Mouse (Mus musculus) urinary bladder, postnatal 4 days (tissue): ENCODE data around the gene Atp2b1.
"Not testable (repeated sequence)": the region's sequence is repeated elsewhere in the genome, so short reads cannot be mapped to it uniquely, and the experiment has no call there.

ENCODE experiments used
- DNase-seq, 2 experiments: peaks; one replicate each; pipeline ENCODE4 v3.0.0; 2021 to 2022; ENCODE audit warnings: low spot score in 2 of 2

The Atp2b1 gene

DNA sequence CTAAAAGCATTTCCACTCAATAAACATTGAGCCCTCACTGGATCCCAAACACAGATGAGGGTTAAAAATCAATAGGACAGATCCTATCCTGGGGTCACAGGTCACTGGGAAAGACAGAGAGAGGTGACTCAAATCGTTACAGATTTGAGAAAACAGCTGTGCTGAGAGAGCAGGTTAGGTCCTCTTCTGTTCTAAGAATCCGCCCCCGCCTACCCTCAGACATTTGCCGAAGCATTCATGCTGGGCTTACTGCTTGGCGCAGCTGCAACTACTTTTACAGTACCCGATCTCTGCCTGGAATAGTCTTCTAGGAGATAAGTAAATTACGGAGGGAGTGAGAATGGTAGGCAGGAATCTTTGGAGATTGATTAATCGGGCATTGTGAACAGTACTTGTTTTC lies 47.9 kb downstream of the Atp2b1 start:
- DNase-seq = no peak

DNA sequence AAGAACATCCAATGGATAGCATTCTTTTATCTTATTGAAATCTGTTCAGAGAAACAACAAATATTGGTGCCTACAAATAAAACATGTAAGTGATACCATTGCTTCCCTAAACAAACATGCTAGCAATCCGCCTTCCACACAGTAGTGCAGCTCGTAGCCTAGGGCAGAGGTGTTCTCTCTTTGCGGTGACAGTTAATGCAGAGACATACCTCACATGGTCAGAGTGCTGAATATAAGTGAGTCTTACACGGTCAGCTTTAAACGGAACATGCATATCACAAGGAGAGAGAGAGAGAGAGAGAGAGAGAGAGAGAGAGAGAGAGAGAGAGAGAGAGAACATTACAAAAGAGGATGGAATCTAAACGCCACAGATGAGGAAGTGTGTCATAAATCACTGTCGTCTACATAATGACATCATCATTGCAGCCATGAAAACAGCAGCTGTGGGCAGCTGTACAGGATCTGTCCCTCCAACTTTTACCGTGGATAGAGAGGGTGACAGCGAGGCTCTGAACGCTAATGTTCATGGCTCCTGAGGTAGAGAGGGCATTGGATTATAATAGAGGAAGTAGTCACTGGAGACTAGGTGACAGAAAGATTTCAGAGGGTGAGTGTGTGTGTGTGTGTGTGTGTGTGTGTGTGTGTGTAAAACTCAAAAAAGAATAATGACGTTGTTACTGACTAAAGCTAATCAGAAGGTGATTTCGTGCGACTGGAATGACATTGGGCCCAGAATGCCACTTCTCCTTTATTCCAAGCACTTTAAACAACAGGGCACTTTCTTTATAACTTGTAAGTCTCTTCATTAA lies 52.4 kb downstream of the Atp2b1 start:
- no peak for DNase-seq

- DNase-seq = no peak
Measured at GRCm38 (mm10) chr10:98967240-98967891, 53.2 kb downstream of the Atp2b1 start.

DNA sequence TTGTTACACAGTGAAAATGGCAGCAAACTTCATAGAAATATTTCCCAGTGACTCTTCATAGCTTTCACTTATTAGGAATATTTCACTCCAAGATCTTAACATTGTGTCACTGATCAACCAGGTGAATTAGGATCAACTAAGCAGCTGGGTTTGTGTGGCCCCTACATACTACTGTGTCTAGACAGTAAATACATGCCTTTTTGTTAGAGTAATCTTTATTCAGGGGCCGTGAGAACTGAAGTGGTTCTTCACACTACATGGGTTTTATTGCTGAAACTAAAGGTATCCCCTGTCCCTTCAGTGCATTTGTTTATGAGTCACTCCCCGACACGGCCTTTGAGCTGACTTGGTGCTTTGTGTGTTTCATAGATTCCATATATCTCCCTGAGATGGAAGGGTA lies 56.7 kb downstream of the Atp2b1 start:
- DNase-seq = no peak

- no peak for DNase-seq
Measured at GRCm38 (mm10) chr10:98972359-98972758, 58.2 kb downstream of the Atp2b1 start.

- DNase-seq = no peak
Measured at GRCm38 (mm10) chr10:98972912-98973605, 58.9 kb downstream of the Atp2b1 start.

DNA sequence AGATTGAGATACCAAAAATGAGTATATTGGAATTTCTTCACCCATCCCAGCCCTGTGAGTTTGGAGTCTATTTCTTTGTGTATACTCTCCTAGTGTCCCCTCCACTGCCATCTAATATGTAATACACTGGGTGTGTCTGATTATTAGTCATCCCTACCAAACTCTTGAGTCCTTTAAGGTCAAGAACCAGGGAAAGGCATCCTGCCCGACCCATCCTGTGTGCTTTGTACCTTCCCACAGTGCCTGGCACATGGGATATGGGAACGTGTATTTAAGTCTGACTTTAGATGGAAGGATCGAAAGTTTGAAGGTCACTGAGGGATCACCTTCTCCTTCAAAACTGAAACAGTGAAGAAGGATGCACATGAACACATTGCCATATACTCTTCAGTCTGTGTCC lies 60.4 kb downstream of the Atp2b1 start:
- DNase-seq = no peak

GRCm38 (mm10) chr10:98975611-98976010 lies 61.4 kb downstream of the Atp2b1 start:
- DNase-seq = no peak

GRCm38 (mm10) chr10:98976877-98977494 lies 62.8 kb downstream of the Atp2b1 start:
- no peak for DNase-seq

DNA sequence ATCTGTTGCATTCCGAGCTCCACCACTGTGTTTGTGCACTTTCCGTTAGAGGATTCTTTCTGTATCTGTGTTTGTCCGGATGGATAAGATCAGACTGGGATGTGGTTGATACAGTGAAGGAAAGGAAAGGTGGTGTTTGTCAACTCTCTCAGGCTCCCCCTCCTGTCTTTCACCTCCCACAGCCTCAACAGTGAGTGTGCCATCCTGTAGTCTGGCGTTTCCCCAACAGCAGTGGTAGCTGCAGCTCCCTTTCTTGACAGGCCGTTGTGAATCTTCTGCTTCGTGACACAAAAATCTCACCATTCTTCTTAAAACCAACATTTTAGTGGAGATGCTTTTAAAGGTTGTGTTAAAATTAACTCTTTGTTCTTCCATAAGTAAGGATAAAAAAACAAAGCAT lies 64.6 kb downstream of the Atp2b1 start:
- DNase-seq = no peak

DNA sequence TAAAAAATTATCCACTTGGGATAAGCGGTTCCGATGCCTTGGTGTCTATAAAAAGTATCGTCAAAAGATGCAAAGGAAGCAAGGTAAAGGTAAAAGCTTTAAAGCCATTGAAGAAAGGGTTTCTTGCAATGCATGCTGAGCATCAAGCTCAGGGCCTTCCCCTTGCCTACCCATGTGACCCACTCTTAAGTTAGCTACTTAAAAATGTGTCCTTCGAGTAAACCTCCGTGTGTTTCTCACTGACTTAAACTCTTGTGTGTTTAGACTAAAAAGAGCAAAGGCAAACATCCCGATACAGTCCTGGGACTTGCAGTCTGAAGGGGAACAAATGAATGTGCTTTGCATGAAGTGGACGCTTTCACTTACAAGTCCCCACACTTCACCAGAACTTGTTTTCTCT lies 65.1 kb downstream of the Atp2b1 start:
- DNase-seq = no peak

GRCm38 (mm10) chr10:98979951-98980350 lies 65.7 kb downstream of the Atp2b1 start:
- no peak for DNase-seq

DNA sequence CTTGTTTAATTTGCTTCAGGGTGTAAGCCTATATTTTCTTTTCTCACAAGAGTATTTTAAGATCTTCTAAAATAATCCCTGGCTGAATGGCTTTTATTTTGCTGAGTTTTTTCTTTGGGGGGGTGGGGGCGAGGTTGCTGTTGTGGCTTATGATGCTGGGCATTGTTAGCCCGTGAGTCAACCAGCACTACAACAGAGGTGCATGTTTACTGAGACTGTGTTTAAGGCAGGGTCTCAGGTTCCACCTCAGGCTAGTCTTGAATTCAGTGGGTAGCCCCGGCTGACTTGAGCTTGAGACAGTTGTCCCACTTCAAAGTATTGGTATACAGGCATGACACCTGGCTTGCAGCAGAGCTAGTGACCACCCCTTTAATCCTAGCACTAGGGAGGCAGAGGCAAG lies 77.8 kb downstream of the Atp2b1 start:
- no peak for DNase-seq

DNA sequence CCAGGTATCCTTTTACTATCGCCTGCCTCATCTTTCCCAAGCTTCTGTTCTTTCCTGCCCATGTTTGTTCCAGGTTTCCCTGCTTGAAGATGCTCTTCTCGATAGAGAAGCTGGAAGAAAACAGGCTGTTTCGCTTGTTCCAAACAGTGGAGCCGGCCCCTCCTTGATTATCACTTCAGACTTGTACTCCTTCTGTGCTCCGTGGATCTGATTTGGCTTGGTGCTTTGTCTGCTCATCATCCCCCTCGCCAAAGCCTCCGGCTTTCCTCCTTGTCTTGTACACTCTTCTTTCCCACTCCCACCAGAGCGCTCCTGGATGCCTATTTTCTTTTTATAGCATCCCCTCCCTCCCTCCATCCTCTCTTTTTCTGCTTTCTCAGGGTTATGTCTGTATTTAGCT lies 79.0 kb downstream of the Atp2b1 start:
- no peak for DNase-seq

DNA sequence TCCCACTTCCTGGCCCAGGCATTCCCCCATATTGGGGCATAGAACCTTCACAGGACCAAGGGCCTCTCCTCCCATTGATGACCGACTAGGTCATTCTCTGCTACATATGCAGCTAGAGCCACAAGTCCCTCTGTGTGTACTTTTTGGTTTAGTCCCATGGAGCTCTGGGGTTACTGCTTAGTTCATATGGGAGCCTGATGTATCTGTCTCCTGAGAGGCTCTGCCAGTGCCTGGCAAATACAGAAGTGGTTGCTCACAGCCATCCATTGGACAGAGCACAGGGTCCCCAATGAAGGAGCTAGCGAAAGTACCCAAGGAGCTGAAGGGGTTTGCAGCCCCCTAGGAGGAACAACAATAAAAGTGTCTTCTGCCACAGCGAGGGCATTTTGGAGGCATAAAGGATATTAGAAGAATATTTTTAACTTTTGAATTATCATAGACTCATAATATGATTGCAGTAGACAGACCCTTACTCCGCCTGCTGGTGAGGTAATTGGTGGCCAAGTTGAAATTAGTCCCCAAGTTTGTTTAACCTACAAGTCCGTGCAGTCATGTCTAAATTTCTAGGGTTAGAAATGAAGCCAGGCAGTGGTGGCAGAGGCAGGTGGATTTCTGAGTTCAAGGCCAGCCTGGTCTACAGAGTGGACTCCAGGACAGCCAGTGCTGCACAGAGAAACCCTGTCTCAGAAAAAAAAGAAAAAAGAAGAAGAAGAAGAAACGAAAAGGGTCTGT lies 81.0 kb downstream of the Atp2b1 start:
- DNase-seq = not testable (repeated sequence)

DNA sequence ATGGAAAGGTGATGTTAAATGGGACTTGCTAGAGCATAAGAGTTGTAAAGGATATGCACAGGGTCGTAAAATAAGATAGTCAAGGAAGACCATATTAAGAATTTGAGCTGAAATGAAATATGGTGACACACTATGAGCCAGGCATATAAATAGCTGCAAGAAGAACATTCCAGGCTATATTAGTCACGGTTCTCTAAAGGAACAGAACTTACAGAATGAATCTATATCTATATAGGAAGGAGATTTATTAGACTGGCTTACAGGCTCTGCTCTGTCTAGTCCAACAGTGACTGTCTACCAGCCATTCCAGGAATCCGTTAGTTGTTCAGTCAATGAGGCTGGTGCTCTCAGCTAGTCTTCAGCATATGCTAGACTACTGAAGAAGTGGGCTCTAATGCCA lies 90.7 kb downstream of the Atp2b1 start:
- no peak for DNase-seq

GRCm38 (mm10) chr10:99011084-99011483 lies 96.9 kb downstream of the Atp2b1 start:
- DNase-seq = no peak

- DNase-seq = no peak
Measured at GRCm38 (mm10) chr10:99012086-99012485, 97.9 kb downstream of the Atp2b1 start.

DNA sequence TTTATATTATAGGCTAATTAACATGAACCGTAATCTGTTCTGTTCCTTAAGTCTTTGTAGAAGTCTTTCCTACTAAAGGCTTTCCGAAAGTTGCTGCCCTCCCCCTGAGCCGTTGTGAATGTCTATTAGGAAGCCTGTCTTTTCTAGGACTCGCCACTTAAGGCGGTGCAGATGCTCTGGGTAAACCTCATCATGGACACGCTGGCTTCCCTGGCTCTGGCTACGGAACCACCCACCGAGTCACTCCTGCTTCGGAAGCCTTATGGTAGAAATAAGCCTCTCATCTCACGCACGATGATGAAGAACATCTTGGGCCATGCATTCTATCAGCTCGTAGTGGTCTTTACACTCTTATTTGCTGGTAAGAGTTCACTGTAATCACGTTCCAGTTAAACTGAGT lies 100.5 kb downstream of the Atp2b1 start:
- no peak for DNase-seq

- no peak for DNase-seq
Measured at GRCm38 (mm10) chr10:99016996-99017395, 102.8 kb downstream of the Atp2b1 start.

- DNase-seq = no peak
Measured at GRCm38 (mm10) chr10:99027462-99027861, 113.3 kb downstream of the Atp2b1 start.

DNA sequence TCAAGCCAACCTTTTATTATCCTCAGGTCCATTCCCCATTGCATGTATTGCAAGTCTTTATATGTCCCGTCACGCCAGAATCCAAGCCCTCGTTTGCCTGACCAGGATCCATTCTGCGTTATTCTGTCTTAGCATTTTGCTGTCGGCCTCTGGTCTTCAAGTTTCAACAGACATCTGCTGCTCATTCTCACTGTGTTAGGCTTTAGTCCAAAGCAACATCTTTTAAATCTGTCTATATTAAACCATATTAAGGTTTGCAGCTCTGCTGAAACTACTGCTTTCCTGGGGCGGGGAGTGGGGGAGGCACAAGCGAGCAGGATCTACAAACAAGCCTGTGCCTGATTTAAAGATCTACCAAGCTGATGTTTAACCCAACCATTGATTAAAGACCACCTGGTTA lies 115.6 kb downstream of the Atp2b1 start:
- DNase-seq = no peak
